Mouse (Mus musculus) brain, embryonic 14.5 days (tissue): ENCODE measurements at regions not wholly inside any gene's neighbourhood (a gene's known extent, or its start where the extent isn't known, plus 50 kb on each side); places are given as distances from the start of the nearest gene placed in this dataset.

Experiments used
- CTCF ChIP-seq: fragments of 200-500 bp; IDR thresholded peaks from 2 replicates; pipeline ENCODE4 v1.5.1; 2012; ENCODE audit warnings: inconsistent platforms, mild to moderate bottlenecking, moderate library complexity, borderline replicate concordance; ENCODE audit not compliant: insufficient read depth, insufficient read length; ENCODE audit errors: extremely low read depth
- POLR2A ChIP-seq: fragments of 200-500 bp; IDR thresholded peaks from 2 replicates; pipeline ENCODE4 v1.6.1; 2012; ENCODE audit warnings: mild to moderate bottlenecking, inconsistent platforms, borderline replicate concordance; ENCODE audit not compliant: poor library complexity, insufficient read depth, insufficient read length, severe bottlenecking; ENCODE audit errors: extremely low read depth

DNA sequence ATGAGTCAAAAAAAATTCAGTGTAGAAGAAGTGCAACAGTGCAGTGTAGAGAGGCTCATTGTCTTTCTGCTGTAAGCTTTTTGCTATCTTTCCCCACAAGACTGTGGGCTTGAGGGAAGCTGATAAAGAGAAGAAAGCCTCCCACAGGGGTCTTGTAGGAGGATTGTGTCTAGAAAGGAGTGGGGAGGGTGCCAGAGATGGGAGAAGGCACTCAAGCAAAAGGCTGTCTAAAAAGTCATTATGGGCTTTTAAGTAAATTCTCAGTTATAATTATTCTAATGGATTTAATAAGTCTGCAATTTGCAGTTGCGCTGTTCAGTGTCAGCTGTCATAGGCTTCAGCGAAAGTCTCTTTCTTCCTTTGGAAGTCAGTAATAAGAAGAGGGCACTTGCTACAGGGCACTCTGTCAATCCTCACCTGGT lies 917.0 kb upstream of the Lrrc6 start:
- TF ChIP-seq CTCF (no peak), POLR2A (no peak)
